Mouse (Mus musculus) layer of hippocampus, postnatal 10 days (tissue): ENCODE measurements at regions not wholly inside any gene's neighbourhood (a gene's known extent, or its start where the extent isn't known, plus 50 kb on each side); places are given as distances from the start of the nearest gene placed in this dataset.
A peak's percentile ranks its signal among the peaks of the same experiment; 100 is the strongest.

ENCODE experiments used
- DNase-seq, 2 experiments: peaks; one replicate each; pipeline ENCODE4 v3.0.0; 2021; ENCODE audit warnings: low spot score in 2 of 2

DNA sequence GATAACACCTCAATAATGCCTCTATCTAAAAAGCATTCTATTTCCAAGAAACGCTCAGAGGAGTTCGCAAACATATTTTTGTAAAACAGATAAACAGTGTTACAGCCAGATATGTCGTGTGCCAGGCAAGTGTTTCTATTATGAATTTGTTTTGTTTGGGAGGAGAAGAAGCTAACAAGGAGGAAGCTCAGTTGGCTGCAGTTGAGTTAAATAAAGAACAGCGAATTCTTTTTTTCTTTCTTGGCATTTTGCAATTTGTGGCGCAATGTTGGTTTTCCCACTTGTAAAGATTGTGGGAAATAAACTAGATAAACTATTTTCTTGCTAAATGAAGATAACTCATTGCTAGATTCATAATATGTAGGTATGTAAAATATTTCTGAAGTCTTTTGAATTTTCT lies 427.4 kb downstream of the Prdm2 start:
- no peak for DNase-seq

DNA sequence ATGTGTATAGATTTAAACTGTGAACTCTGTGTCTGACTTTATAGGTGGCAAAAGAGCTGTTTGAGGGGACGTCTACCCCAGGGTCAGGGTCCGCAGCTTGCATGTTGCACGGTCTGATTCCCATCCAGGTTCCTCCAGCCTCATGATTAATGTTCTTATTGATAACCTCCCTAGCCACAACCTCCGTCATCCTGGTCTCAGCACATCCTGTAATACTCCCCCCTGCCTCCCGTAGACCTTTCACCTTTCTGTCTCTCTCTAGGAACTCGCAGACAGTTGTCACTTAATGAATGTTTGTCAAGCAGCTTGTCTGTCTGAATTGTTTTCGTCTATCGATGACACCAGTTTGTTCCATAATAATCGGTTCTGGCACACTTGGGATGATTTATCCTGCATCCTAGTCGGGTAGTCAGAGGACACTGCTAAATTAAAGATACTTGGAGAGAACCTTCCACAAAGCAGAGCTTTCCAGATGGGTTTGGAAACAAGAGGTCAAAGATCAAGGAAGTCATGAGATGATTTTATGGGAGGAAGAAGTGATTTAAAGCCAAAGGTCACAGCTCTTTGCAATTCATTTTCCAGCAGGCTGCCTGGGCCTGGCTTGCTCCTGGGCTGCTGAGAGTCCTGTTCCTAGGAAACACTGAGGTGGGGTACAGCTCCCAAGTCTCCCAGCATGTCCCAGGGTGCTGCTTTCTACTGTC lies 435.9 kb downstream of the Prdm2 start:
- DNase-seq = no peak

DNA sequence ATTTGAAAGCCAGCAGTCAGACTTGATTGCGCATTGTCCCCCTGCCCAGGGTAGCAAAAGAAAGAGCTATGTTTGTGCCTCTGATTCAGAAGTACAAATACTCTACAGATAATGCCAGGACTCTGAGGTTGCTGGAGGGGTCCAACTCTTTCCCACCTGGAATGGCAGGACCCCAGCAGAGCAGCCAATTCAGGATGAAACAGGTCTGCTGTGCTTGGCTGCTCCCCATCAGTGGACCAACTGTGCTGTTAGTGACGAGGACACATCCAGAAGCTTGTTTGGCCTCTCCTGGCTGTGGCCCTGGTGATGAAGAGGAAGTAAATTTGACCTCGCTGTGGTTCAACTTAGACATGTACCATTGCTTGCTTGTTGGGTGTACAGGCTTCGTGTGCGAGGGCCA lies 437.8 kb downstream of the Prdm2 start:
- DNase-seq = no peak

DNA sequence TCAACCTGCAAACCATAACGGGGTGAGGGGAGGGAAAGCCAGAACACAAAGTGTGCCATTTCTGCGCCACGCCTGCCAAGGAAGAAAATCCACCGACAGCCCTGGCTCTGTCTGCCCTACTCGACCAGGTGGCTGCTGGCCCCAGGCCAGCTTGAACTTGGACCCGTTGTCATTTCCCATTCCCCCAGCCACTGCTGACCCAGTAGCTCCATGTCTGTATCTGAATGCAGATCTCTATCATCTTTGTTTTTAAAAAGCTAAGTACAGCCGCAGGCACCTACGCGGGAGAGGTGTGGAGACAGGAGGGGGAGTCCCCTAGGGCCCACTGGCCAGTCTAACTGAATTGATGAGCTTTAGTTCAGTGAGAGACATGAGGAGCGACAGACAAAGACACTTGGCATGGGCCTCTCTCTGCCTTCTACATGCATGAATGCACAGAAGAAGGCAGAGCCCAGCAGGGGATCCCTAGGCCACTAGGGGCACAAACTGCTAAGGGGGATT lies 439.1 kb downstream of the Prdm2 start:
- DNase-seq = peak; percentile 16 to 20

DNA sequence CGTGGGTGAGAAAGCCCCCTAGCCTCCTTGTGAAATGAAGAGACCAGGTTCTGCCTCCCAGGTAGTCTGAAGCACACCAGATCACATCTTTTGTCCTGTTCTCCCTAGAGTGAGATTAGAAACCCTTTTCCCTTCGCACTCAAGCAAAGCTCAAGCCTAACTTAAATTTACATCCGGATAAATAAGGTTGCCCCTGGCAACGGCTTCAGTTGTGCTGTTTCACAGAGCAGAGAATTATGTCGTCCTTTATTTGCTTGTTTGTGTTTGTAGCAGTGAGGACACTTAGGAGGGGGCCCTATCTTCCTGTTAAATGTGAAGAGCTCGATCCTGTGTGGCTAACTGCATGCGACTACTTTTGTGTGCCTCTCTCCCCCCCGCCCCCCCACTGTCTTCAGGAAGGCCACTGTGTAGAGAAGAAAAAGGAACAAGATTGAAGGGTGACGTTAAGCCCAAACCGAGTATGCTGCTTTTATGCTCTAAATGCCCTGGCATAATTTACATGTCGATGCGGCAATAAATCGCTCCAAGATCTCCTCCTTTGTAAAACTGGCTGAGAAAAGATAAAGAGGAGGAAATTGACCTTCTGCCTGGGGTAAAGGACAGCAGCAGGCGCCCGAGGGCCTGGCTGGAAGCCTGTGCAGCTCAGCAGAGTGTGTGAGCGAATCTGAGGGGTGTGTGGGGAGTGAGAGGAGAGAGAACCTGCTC lies 439.9 kb downstream of the Prdm2 start:
- DNase-seq = peak; percentile 15 to 25

DNA sequence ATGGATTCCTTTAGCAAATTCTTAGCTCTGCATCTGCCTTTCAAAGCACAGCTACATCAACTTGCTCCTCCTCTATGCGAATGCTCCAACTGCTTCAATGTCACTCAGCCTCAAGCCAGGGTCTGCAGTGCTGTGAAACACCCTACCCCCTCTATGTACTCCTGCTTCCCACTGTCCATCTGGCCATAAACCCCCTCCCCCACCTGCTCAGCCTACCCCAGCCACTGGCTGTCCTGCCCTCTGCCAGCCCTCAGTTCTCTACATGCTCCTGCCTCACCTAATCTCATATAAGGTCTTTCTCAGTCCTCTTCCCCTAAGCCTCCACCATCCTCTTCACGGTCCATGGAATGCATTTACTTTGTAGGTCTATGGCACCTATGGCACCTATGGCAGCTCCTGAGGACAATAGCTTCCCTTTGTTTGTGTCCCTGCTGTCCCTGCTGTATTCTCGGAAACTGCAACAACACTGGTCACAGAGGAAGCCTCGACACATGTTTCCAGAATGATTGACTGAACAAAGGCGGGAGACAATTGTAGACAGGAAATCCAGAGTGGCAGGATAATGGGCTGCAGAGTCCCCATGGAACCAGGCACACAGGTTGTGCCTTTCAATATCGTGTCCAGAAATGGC lies 441.2 kb downstream of the Prdm2 start:
- DNase-seq = no peak

DNA sequence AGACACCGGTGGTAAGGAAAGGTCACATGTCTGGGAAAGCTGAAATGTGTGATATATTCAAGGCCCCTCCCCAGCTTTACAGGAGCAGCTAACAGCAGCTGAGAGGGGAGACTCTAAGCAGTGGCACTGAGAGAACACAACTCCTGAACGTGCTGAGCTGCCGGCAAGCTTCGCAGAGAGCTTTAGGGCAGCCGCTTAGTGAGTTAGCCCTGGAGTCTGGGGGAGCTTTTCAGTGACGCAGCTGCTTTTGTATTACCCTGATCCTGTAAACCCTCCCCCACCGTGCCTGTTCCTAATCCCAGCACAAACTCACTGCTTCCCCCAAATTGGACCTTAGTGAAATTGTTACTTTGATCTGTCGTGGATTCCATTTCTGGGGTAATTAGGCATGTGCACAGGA lies 442.6 kb downstream of the Prdm2 start:
- DNase-seq = no peak

DNA sequence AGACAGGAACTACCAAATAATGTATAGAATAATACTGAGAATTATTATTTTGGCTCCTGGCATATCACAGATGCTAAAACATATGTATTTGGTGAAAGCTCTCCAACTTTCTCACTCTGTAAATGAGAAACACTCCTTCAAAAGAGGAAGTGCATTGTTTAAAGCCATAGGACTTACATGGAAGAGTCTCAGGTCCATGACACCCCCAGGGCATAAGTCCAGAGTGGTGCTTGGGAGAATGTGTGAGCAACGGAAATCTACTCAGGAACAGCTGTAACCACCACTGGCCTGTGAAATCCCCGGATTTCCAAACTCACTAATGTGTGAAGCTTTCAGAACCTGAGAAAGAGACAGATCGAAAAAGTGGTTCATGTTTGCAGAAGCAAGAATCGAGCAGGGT lies 445.1 kb downstream of the Prdm2 start:
- DNase-seq = no peak

DNA sequence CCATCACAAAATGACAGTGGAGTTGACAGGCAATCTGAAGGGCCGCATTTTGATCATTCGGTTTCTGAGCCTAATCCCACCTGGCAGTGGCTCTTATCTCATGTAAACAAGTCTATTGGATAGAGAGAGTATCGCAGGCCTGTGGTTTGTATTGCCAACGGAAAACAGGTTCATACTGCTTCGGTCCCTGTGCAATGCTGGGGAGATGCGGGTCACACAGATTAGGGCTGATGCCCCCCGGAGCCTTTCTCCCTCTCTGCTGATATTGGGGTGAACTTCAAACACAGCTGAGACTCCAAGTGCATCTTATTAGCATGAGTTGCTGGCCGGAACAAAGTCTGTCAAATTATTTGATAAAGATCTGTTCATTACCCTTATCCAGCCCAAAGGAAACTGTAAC lies 451.2 kb downstream of the Prdm2 start:
- DNase-seq = no peak

DNA sequence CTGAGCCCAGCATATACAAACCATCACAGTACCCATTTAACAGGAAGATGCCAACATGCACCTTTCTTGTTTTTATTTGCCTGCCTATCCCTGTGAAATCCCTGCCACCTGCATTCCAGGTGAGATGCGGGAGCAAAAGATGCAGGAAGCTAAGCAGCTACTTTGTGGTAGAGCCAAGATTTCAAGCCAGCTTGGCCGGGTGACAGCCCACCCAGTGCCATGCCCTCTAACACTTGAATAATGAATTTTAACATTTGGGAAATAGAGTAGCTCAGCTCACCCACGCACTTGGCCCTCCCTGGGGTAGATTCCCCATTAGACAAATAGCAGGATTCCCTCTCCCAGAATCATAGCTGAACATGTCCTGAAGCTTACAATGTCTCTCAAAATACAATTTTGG lies 454.7 kb downstream of the Prdm2 start:
- no peak for DNase-seq

DNA sequence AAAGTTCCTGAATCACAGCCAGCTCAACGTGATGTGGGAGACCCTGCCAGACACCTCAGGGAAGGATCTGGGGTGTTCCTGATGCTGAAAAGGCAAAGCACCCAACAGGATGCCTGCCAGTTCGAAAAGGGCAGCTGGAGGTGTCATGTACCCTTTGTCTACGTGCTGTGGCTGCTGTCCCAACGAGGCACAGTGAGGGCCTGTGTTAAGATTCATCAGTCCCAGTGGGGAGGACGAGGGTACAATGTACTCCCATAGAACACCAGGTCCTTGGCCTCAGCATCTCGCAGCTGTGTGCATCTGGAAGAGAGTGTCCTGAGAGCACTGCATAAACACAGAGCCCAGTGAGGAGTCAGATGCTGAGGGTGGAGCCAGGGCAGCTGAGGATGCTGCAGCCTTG lies 456.5 kb downstream of the Prdm2 start:
- peak; percentile 12 to 31 for DNase-seq

DNA sequence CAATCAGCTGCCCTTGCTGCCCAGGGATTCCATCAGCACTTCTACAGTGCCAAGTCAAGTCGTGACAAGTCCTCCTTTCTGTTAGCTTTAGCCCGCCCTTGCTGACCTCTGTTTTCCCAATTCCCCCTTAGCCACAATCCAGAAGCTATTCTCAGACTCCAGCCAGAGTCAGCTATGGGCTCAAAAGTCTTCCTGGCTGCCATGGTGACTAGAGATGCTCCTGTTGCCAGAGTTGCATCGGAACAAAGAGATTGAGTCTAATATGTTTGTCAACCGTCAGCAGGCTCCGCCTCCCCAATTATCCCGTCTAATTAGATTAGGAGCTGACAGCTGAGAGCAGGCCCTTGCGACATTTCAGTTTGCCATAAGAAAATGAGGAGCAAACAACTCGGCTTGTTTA lies 462.9 kb downstream of the Prdm2 start:
- no peak for DNase-seq

DNA sequence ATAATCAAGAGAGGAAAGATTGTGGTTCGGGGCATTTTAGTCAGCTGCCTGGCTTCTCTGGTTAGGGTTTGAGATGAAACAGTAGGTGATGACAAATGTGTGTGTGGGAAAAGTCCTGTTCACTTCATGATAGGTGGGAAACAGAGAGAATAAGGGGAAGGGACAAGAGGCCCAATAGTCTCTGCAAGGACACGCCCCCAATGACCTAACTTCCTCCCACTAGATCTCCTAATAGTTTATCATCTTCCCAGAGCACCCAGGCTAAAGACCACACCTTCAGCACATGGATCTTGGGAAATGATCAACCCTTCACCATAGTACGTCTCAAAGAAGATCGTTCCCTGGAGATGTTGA lies 484.3 kb upstream of the Kazn start:
- DNase-seq = no peak

DNA sequence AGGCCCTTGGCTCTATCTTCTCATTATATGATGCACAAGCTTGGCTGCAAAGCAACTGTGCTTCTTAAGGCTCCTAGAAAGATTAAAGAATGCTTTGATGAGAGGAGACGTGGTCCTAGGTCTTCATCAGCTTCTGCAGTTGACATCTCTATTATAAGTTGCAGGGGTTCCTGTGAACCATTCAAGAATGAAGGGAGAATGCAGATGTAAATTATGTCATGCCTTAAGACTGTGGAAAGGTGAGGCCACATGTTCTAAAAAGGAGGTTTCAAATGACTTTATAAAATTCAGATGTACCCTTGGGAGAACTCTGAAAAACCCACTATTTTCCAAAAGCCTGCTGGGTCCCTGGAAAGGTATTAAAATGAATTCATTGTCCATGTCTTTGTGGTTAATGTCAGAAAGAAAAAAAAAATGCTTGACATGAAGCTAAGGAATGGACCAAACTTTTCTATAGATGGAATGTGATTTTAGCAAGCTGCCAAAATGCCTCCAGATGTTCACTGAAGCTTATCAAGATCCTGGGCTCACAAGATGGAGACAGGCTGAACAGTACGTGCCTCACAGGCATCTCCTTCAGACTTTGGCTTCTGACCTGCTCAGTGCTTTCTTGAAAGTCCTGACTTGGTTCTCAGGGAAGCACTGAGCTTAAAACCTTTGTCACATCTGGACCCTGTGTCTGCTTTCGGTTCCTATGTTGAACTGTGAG lies 483.8 kb upstream of the Kazn start:
- DNase-seq = no peak

DNA sequence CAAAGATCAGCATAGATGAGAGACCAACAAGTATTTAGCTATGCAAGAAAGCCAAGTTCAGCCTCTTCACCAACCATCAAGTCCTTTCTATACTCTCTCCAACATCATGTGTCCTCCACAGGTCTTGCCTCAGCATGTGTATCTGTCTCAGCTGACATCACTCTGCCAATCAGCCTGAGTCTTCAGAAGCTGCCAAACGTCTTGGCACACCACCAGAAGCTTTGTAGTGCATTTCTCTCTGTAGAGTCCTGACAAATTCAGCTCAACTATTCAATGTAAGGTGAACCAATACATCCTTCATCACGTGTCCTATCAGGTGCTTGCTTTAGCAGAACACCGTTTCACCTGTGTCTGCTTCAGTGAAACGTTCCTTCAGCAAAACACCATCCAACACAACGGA lies 462.4 kb upstream of the Kazn start:
- DNase-seq = no peak

DNA sequence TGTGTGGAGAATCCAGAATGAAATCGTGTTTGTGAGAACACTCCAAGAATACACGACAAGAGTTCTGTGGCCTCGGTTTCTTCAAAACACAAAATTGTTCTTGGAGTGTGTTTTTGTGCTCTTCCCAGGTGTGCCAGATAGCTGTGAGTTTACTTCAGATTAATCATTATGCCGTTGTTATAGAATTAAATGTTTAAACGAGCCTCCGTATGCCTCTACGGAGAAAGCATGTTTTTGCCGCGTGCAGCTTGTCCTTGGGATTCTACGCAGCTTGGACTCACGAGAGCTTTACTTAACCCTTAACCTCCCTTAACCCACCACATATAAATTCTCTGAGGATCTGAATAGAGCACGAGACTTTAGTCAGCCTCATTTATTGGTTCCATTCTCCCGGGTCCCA lies 455.7 kb upstream of the Kazn start:
- DNase-seq = no peak

DNA sequence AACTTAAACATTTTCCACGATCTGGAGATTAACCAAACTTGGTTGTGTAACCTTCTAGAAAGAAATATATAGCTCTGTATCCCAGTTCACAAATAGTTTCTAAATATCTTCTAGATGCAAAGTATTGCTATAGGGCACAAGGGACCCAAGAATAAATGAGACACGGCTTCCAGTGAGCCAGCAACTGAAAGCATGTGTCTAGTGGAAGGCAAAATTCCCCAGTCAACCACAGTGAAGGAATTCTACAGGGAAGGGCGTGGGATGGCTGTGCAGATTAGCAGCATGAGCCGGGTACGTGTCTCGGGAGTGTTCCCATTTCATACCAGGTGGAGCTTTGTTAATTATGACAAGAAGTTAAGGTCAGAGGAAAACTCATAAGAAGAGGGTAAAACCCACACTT lies 449.0 kb upstream of the Kazn start:
- DNase-seq = no peak

DNA sequence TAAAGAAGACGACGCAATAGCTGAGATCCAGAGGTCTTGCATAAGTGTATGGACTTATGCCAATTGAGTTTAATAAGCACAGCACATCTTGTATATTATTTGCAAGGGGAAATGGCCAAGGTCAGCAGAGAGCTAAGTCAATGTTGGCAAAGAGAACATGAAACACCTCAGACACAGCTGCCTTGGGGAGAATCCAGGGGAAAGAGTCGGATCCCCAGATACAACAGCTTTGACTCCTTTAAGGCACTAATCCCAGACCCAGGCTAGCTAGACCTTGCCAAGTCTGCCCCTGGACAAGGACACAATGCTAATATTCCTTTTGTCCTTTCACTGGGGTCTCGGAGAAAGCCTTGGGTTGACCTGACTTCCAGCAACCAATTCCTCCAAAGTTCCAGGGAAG lies 438.2 kb upstream of the Kazn start:
- no peak for DNase-seq

DNA sequence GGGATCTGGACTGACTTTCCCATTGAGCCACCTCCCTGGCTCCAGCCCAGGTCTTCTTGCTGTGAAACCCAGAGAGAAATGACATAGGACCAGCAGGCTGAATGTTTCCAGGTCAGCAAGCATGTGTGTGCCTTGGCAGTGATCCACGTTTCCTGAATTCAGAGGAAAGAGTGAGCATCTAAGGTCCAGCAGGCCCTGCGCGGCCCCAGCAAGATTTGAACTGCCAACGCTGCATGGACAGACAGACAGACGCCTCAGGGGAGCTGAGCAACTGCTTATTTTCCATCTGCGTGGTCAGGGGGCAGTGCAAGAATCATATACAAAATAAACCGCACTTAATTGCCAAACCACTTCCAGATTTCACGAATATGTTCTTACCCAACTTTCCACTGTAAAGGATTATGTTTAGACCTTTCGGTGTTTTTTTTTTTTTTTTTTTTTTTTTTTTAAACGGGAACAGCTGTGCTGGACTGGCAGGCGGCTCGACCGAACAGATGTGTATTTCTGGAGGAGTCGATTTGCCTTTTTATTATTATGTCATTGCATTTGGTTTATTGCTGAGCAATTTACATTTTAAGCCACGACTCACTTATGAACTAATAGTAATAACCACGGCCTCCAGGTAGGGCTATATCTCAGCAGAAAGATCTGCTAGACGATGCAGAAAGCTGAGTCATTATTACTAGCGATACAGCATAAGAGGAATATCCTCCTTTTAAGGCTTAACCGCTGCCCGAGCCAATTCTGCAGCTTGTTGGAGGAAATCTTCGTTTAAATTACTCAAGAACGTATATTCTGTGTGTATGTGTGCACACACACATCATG lies 435.7 kb upstream of the Kazn start:
- DNase-seq = no peak

DNA sequence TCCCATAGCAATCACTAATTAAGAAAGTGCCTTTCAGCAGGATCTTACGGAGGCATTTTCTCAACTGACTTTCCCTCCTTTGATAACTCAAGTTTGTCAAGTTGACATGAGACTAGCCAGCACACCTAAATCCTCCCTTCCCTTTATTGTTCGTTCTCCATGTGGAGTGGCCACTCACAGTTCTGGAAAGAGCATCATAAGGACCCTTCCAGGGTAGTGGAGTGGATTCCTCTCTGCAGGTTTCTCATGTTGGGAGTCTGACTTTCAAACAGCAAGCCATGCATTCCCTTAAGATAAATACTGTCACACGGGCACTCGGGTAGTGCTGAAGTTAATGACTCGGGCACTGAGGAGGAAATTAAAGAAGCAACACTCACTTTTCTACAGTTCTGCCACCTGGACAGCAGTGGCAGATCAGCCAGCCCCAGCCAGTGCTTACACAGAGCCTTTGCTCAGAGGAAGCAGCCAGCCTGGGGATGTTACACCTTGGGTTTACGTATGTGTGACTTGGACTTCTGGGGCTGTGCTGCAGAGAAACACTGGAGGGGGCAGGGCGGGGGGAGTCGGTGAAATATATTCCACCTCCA lies 432.8 kb upstream of the Kazn start:
- DNase-seq = no peak

DNA sequence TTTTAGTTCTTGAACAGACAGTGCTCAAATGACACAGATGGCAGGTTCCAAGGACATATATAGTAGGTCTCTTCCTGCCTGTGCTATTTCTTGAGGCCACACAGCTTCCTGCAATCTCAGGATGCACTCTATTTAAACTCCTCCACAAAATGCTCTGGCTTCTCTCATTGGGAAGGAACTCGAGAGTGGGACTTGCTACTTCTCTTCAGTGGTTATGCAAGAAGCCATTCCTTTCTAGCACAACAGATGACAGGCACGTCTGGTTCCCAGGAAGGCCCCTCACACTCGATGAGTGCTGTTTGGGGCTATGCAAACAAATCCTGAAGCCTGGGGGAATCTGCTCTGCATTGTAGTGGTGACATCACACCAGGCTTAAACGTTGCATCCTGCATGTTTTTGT lies 425.6 kb upstream of the Kazn start:
- DNase-seq = no peak
